Mouse (Mus musculus): ENCODE results near the gene Copg2. TPM values are rescaled to one million over a fixed set of nuclear protein-coding genes. Genes with fewer than 3 reads are reported as not detected.

Copg2 gene
- polyA plus RNA-seq, 2 experiments: 7.8 to 9.1 TPM

GRCm38 (mm10) chr6:30747631-30748357 is 148.8 kb downstream of the Copg2 start:
- ATAC-seq (ENCODE audit: insufficient read depth): no peak
- Histone ChIP-seq H3K36me3 (replicated peaks; ENCODE audit: control insufficient read depth, insufficient read depth, low read depth) (no peaks in the 10 kb centered on the region; the same call in 1 of the 2 replicates), H3K27ac (no peak overlapping the region), H3K4me1 (replicated peaks; ENCODE audit: control insufficient read depth in 2 of 2, insufficient read depth in 2 of 2, low read length in 1 of 2) (no peaks in the 10 kb centered on the region), H3K4me2 (ENCODE audit: low read depth) (no peak overlapping the region), H3K4me3 (ENCODE audit: insufficient read depth in 1 of 2, low read depth in 2 of 2, low read length in 2 of 2) (no peak overlapping the region), H3K27me3 (ENCODE audit: control insufficient read depth, insufficient read depth, low read length) (no peaks in the 10 kb centered on the region), H3K9ac (replicated peaks) (no peak overlapping the region), H3K9me3 (ENCODE audit: control insufficient read depth, low read length) (no peaks in the 10 kb centered on the region)
- 74% methylated on average over 7 of the region's 7 CpGs for WGBS (ENCODE audit: insufficient replicate concordance)
- TF ChIP-seq CTCF (IDR thresholded peaks at IDR 0.05; ENCODE audit: low read depth): no peak
- no peak for TF ChIP-seq EP300 (IDR thresholded peaks at IDR 0.05; ENCODE audit: low read depth)
- DNase-seq (ENCODE audit: low read depth in 3 of 3, low spot score in 3 of 3): no peak

- 52% methylated on average over 7 of the region's 7 CpGs for WGBS (ENCODE audit: insufficient replicate concordance)
- Histone ChIP-seq H3K4me3 (ENCODE audit: insufficient read depth in 1 of 2, low read depth in 2 of 2, low read length in 2 of 2) (no peak overlapping the region), H3K4me2 (ENCODE audit: low read depth) (no peak overlapping the region), H3K9ac (replicated peaks) (no peak overlapping the region), H3K36me3 (replicated peaks; ENCODE audit: control insufficient read depth, insufficient read depth, low read depth) (no peaks in the 10 kb centered on the region; the same call in 1 of the 2 replicates), H3K27me3 (ENCODE audit: control insufficient read depth, insufficient read depth, low read length) (no peaks in the 10 kb centered on the region), H3K9me3 (ENCODE audit: control insufficient read depth, low read length) (no peaks in the 10 kb centered on the region), H3K4me1 (replicated peaks; ENCODE audit: control insufficient read depth in 2 of 2, insufficient read depth in 2 of 2, low read length in 1 of 2) (no peaks in the 10 kb centered on the region), H3K27ac (no peak overlapping the region)
- DNase-seq (ENCODE audit: low read depth in 3 of 3, low spot score in 3 of 3) (no peak), ATAC-seq (ENCODE audit: insufficient read depth) (no peak)
- no peak for TF ChIP-seq EP300 (IDR thresholded peaks at IDR 0.05; ENCODE audit: low read depth)
- TF ChIP-seq CTCF (IDR thresholded peaks at IDR 0.05; ENCODE audit: low read depth): no peak
These were observed 151.0 kb downstream of the Copg2 start for GRCm38 (mm10) chr6:30745591-30745990.

GRCm38 (mm10) chr6:30744846-30745245 is 151.7 kb downstream of the Copg2 start:
- DNase-seq (ENCODE audit: low read depth in 3 of 3, low spot score in 3 of 3) (no peak), ATAC-seq (ENCODE audit: insufficient read depth) (no peak)
- TF ChIP-seq EP300 (IDR thresholded peaks at IDR 0.05; ENCODE audit: low read depth) (no peak), CTCF (IDR thresholded peaks at IDR 0.05; ENCODE audit: low read depth) (no peak)
- H3K9ac ChIP-seq (replicated peaks): no peak overlapping the region
- no peaks in the 10 kb centered on the region for H3K4me1 ChIP-seq (replicated peaks; ENCODE audit: control insufficient read depth in 2 of 2, insufficient read depth in 2 of 2, low read length in 1 of 2)
- H3K27me3 ChIP-seq (ENCODE audit: control insufficient read depth, insufficient read depth, low read length): no peaks in the 10 kb centered on the region
- no peak overlapping the region for H3K27ac ChIP-seq
- WGBS (ENCODE audit: insufficient replicate concordance): 76% methylated on average over 10 of the region's 10 CpGs
- no peak overlapping the region for H3K4me2 ChIP-seq (ENCODE audit: low read depth)
- H3K4me3 ChIP-seq (ENCODE audit: insufficient read depth in 1 of 2, low read depth in 2 of 2, low read length in 2 of 2): no peak overlapping the region
- H3K9me3 ChIP-seq (ENCODE audit: control insufficient read depth, low read length): no peaks in the 10 kb centered on the region
- no peaks in the 10 kb centered on the region; the same call in 1 of the 2 replicates for H3K36me3 ChIP-seq (replicated peaks; ENCODE audit: control insufficient read depth, insufficient read depth, low read depth)

GRCm38 (mm10) chr6:30739177-30739747 is 157.3 kb downstream of the Copg2 start:
- peaks cover 47% of the 10 kb centered on the region for H3K27me3 ChIP-seq (ENCODE audit: control insufficient read depth, insufficient read depth, low read length)
- TF ChIP-seq EP300 (IDR thresholded peaks at IDR 0.05; ENCODE audit: low read depth): no peak
- TF ChIP-seq CTCF (IDR thresholded peaks at IDR 0.05; ENCODE audit: low read depth): no peak
- DNase-seq (ENCODE audit: low read depth in 3 of 3, low spot score in 3 of 3): no peak
- H3K4me3 ChIP-seq (ENCODE audit: insufficient read depth in 1 of 2, low read depth in 2 of 2, low read length in 2 of 2): peak overlapping the region in 1 of 2 experiments; percentile 33; a peak in 2 of 4 replicates
- no peak overlapping the region for H3K27ac ChIP-seq
- H3K4me1 ChIP-seq (replicated peaks; ENCODE audit: control insufficient read depth in 2 of 2, insufficient read depth in 2 of 2, low read length in 1 of 2): no peaks in the 10 kb centered on the region
- H3K36me3 ChIP-seq (replicated peaks; ENCODE audit: control insufficient read depth, insufficient read depth, low read depth): no peaks in the 10 kb centered on the region
- ATAC-seq (ENCODE audit: insufficient read depth): no peak
- WGBS (ENCODE audit: insufficient replicate concordance): 34% methylated on average over 10 of the region's 10 CpGs
- H3K9ac ChIP-seq (replicated peaks): no peak overlapping the region
- peaks cover 14% of the 10 kb centered on the region for H3K9me3 ChIP-seq (ENCODE audit: control insufficient read depth, low read length)
- H3K4me2 ChIP-seq (ENCODE audit: low read depth): no peak overlapping the region

- H3K4me2 ChIP-seq (ENCODE audit: low read depth): peak overlapping the region; percentile 43
- H3K9me3 ChIP-seq (ENCODE audit: control insufficient read depth, low read length): peaks cover 14% of the 10 kb centered on the region
- 53% methylated on average over 20 of the region's 20 CpGs for WGBS (ENCODE audit: insufficient replicate concordance)
- TF ChIP-seq CTCF (IDR thresholded peaks at IDR 0.05; ENCODE audit: low read depth): no peak
- no peak for TF ChIP-seq EP300 (IDR thresholded peaks at IDR 0.05; ENCODE audit: low read depth)
- ATAC-seq (ENCODE audit: insufficient read depth) (no peak), DNase-seq (ENCODE audit: low read depth in 3 of 3, low spot score in 3 of 3) (no peak)
- H3K9ac ChIP-seq (replicated peaks): no peak overlapping the region
- no peaks in the 10 kb centered on the region for H3K36me3 ChIP-seq (replicated peaks; ENCODE audit: control insufficient read depth, insufficient read depth, low read depth)
- H3K27ac ChIP-seq: no peak overlapping the region
- H3K4me1 ChIP-seq (replicated peaks; ENCODE audit: control insufficient read depth in 2 of 2, insufficient read depth in 2 of 2, low read length in 1 of 2): no peaks in the 10 kb centered on the region
- peaks cover 49% of the 10 kb centered on the region for H3K27me3 ChIP-seq (ENCODE audit: control insufficient read depth, insufficient read depth, low read length)
- peak overlapping the region; percentile 33 to 42 for H3K4me3 ChIP-seq (ENCODE audit: insufficient read depth in 1 of 2, low read depth in 2 of 2, low read length in 2 of 2)
These were observed 158.1 kb downstream of the Copg2 start for GRCm38 (mm10) chr6:30738464-30739006.

Measured in liver, embryonic 14.5 days (tissue).